Mouse (Mus musculus): Measurements from ENCODE around the gene Creld1.

DNA sequence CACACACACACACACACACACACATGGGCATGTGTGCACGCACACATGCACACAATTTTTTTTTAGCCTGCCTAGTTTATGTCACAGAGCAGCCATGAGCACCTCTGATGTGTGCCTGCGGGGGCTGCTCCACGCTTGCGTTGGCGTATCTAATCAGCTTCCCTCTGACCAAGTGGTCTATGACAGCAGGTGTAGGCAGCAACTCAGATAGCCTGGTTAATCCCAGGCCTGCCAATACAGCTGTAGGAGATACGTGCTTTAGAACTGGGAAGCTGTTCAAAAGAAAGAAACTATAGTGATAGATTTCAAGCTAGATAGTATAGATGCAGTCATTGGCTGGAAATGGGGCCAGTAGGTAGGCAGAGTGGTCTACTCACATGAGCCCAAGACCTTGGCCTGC is 9.4 kb upstream of the Creld1 start:
- TF ChIP-seq CTCF (IDR thresholded peaks at IDR 0.05; ENCODE audit: low read depth) (no peak), EP300 (IDR thresholded peaks at IDR 0.05; ENCODE audit: low read depth) (no peak)

All from liver, postnatal 0 days (tissue).